Mouse (Mus musculus): ENCODE measurements around the gene Mylpf. TPM values are rescaled to one million over a fixed set of nuclear protein-coding genes. Genes with fewer than 3 reads are reported as not detected.

Mylpf gene
- total and polyA plus RNA-seq, 3 experiments = 3.0 to 5.2 (median 3.2) TPM

DNA sequence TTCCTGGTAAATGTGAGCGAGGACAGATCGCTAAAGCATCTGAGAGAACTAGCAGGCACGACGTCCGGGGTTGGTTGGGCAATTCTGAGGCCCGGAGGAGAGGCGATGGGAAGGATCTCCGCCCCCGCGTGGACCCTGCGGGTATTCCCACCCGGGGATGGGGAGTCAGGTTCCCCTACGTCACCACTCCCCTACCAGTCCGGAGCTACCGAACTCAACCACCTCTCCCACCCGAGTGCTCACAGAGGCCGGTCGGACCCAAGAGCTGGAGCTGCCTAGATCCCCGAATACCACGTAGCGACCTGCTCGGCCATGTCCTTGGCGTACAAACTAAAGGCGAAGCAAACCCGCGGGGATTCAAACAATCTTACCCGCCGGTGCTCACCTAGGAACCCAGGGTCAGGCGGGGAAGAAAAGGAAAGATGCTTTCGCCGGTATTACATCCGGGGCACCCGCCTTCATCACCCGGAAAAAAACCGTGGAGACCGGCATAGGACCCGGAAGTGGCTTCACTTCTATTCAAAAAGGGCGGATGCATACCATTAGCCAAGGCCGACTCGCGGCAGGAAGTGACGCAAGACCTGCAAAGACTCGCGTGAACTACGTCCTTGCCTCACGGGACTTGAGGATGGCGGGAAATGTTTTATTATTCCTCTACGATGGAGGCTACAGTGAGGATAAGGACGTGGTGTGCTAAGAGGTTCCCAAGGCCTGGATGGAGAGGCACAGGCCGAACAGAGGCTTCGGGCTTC lies 13.0 kb upstream of the Mylpf start, which contains the start of gene Cd2bp2 (continued):
- peak; percentile 99 for TF ChIP-seq ELF1 (IDR thresholded peaks at IDR 0.05; ENCODE audit: low read depth, low read length)
- TF ChIP-seq NRF1 (IDR thresholded peaks at IDR 0.05; ENCODE audit: low read depth, low read length) = no peak
- no peak for TF ChIP-seq MAFK (IDR thresholded peaks at IDR 0.05; ENCODE audit: insufficient replicate concordance, low read length)
- TF ChIP-seq SMC3 (IDR thresholded peaks at IDR 0.05; ENCODE audit: low read depth, low read length) = peak; percentile 54
- 0 out of 2 replicates have a peak, but pooled peaks have one; percentile 57 for TF ChIP-seq MEF2A (IDR thresholded peaks at IDR 0.05; ENCODE audit: borderline replicate concordance, low read depth, low read length)
- peak; percentile 97 for TF ChIP-seq KAT2A (IDR thresholded peaks at IDR 0.05; ENCODE audit: insufficient replicate concordance, low read length)
- TF ChIP-seq EP300 (IDR thresholded peaks at IDR 0.05; ENCODE audit: low read length) = no peak
- TF ChIP-seq CTCF (conservative IDR thresholded peaks at IDR 0.05 in 1 of 2, IDR thresholded peaks at IDR 0.05 in 1 of 2; ENCODE audit: low read depth in 2 of 2, low read length in 2 of 2) = peak in 1 of 2 experiments; percentile 60; a peak in 2 of 4 replicates
- TF ChIP-seq E2F4 (IDR thresholded peaks at IDR 0.05; ENCODE audit: insufficient replicate concordance, low read depth, low read length) = peak; percentile 100
- TF ChIP-seq TBP (conservative IDR thresholded peaks at IDR 0.05; ENCODE audit: low read depth, low read length) = peak; percentile 89
- TF ChIP-seq ZKSCAN1 (IDR thresholded peaks at IDR 0.05; ENCODE audit: borderline replicate concordance, low read depth, low read length) = no peak
- peak; percentile 95 for TF ChIP-seq NELFE (IDR thresholded peaks at IDR 0.05; ENCODE audit: low read depth, low read length)
- peak; percentile 36; the same call in 1 of the 2 replicates for TF ChIP-seq USF2 (conservative IDR thresholded peaks at IDR 0.05; ENCODE audit: low read depth, low read length)
- TF ChIP-seq MXI1 (IDR thresholded peaks at IDR 0.05; ENCODE audit: low read depth, low read length) = peak; percentile 84
- TF ChIP-seq IRF4 (IDR thresholded peaks at IDR 0.05; ENCODE audit: low read depth, low read length) = no peak; the same call in 1 of the 2 replicates
- TF ChIP-seq MYC (IDR thresholded peaks at IDR 0.05; ENCODE audit: low read depth, low read length) = peak; percentile 79

DNA sequence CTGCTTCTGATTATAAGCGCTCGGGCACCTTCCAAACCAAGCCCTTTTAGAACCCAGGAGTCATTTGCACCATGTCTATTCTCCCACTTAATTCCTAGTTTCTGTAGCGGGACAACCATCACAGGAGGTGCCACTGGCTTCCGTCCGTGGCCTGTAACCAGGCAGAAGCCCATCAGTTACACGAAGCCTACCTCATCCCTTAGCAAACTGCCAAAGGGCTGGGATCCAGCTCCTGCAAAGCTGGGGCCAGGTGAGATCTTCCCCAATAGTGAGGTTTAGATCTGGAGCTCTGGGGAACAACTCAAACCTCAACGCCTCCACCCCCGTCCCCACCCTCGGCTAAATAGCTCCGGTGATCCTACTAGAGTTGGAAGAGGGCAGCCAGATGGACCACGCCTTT lies 12.2 kb upstream of the Mylpf start:
- no peak for TF ChIP-seq SMC3 (IDR thresholded peaks at IDR 0.05; ENCODE audit: low read depth, low read length)
- no peak for TF ChIP-seq ELF1 (IDR thresholded peaks at IDR 0.05; ENCODE audit: low read depth, low read length)
- TF ChIP-seq BHLHE40 (IDR thresholded peaks at IDR 0.05; ENCODE audit: low read depth, low read length) = no peak
- no peak for TF ChIP-seq KAT2A (IDR thresholded peaks at IDR 0.05; ENCODE audit: insufficient replicate concordance, low read length)
- TF ChIP-seq SIN3A (IDR thresholded peaks at IDR 0.05; ENCODE audit: low read length) = no peak
- no peak for TF ChIP-seq MYC (IDR thresholded peaks at IDR 0.05; ENCODE audit: low read depth, low read length)
- no peak for TF ChIP-seq ETS1 (conservative IDR thresholded peaks at IDR 0.05; ENCODE audit: low read depth, low read length)
- no peak for TF ChIP-seq POLR2AphosphoS2 (IDR thresholded peaks at IDR 0.05; ENCODE audit: low read depth, low read length)
- TF ChIP-seq GABPA (IDR thresholded peaks at IDR 0.05; ENCODE audit: insufficient replicate concordance, low read depth, low read length) = no peak
- no peak for TF ChIP-seq TBP (conservative IDR thresholded peaks at IDR 0.05; ENCODE audit: low read depth, low read length)
- TF ChIP-seq POLR2A (IDR thresholded peaks at IDR 0.05; ENCODE audit: low read depth, low read length) = no peak
- TF ChIP-seq USF1 (IDR thresholded peaks at IDR 0.05; ENCODE audit: low read depth, low read length) = no peak
- no peak for TF ChIP-seq JUND (conservative IDR thresholded peaks at IDR 0.05; ENCODE audit: low read depth, low read length)
- peak overlapping the region; percentile 99 for H3K9ac ChIP-seq (ENCODE audit: insufficient read depth, low read depth)
- peaks cover 6 to 45% of the 10 kb centered on the region in 2 experiments; a peak in 3 of 4 replicates for H3K4me1 ChIP-seq (ENCODE audit: control insufficient read depth in 1 of 2, insufficient read depth in 2 of 2)
- dilution Hi-C loops (cut with MboI; ENCODE audit: extremely low pct_ligation_motif_present, extremely low pct_unique_long_range_greater_than_20kb, low sequenced_read_pairs) = no loop called here
- in situ Hi-C loops (cut with MboI; ENCODE audit: low pct_ligation_motif_present, low pct_unique_long_range_greater_than_20kb, low sequenced_read_pairs) = no loop called here
- DNase-seq (ENCODE audit: extremely low read depth) = no peak
- no peaks in the 10 kb centered on the region for H3K9me3 ChIP-seq (replicated peaks; ENCODE audit: low read length)
- H3K4me3 ChIP-seq (replicated peaks in 1 of 3; ENCODE audit: low read depth in 2 of 3, low read length in 2 of 3, poor library complexity in 1 of 3) = peak overlapping the region; percentile 63 to 70 (median 68)
- peaks cover 27% of the 10 kb centered on the region for H3K79me2 ChIP-seq (replicated peaks; ENCODE audit: control insufficient read depth, extremely low read depth, insufficient read depth, poor library complexity, severe bottlenecking)
- peaks cover 73 to 81% of the 10 kb centered on the region in 2 experiments for H3K36me3 ChIP-seq (replicated peaks in 1 of 2; ENCODE audit: control insufficient read depth in 1 of 2, insufficient read depth in 1 of 2, low read length in 1 of 2)
- peak overlapping the region; percentile 94 for H3K4me2 ChIP-seq (ENCODE audit: insufficient read depth, low read depth, poor library complexity, severe bottlenecking)
- H3K27ac ChIP-seq (ENCODE audit: insufficient read depth, low read depth) = no peak overlapping the region
- H3K27me3 ChIP-seq (replicated peaks) = no peaks in the 10 kb centered on the region

Measured in CH12.LX (cell line).